ENCODE assay signal across 9 mouse cellular contexts in genomic region chr16:38132210-38132609, GRCm38 (mm10). TPM values are rescaled to one million over a fixed set of nuclear protein-coding genes. Genes with fewer than 3 reads are reported as not detected.
A peak's percentile ranks its signal among the peaks of the same experiment; 100 is the strongest.
DNase-seq lines count a peak whose midpoint lies in the region; ATAC-seq lines count a peak whose summit lies in the region.
"Had no signal": no experiment of that assay in that cellular context is flagged by ENCODE, and none has a peak within 500 bp of the region (broad histone marks: within the 10 kb centered on the region; RNA-seq: fewer than 3 reads in every experiment).

No protein-coding gene starts in this region.

- WGBS in embryonic facial prominence, embryonic 14.5 days: 71% methylated on average over 7 of the region's 7 CpGs
- 69% methylated on average over 7 of the region's 7 CpGs for WGBS in embryonic facial prominence, embryonic 10.5 days
- WGBS in hindbrain, embryonic 15.5 days: 44% methylated on average over 7 of the region's 7 CpGs
- 49% methylated on average over 7 of the region's 7 CpGs for WGBS in hindbrain, embryonic 11.5 days
- WGBS in midbrain, embryonic 13.5 days: 52% methylated on average over 7 of the region's 7 CpGs
- 53% methylated on average over 7 of the region's 7 CpGs for WGBS in midbrain, embryonic 15.5 days
- WGBS in stomach, embryonic 15.5 days: 68% methylated on average over 7 of the region's 7 CpGs

- H3K36me3 ChIP-seq in embryonic facial prominence, embryonic 14.5 days (ENCODE audit: control insufficient read depth, insufficient read depth, low read length): no peaks in the 10 kb centered on the region
- peaks cover 4% of the 10 kb centered on the region for H3K36me3 ChIP-seq in embryonic facial prominence, embryonic 10.5 days (replicated peaks)
- H3K36me3 ChIP-seq in hindbrain, embryonic 15.5 days: no peaks in the 10 kb centered on the region
- no peaks in the 10 kb centered on the region for H3K36me3 ChIP-seq in hindbrain, embryonic 11.5 days (ENCODE audit: control insufficient read depth, insufficient read depth, low read length)
- H3K36me3 ChIP-seq in midbrain, embryonic 13.5 days: no peaks in the 10 kb centered on the region
- no peaks in the 10 kb centered on the region for H3K36me3 ChIP-seq in midbrain, embryonic 15.5 days (replicated peaks)
- no peaks in the 10 kb centered on the region for H3K36me3 ChIP-seq in stomach, embryonic 15.5 days
- H3K36me3 ChIP-seq: forebrain, embryonic 12.5 days had no signal

- peaks cover 19% of the 10 kb centered on the region for H3K4me1 ChIP-seq in embryonic facial prominence, embryonic 14.5 days (ENCODE audit: control insufficient read depth, insufficient read depth, low read length)
- H3K4me1 ChIP-seq in embryonic facial prominence, embryonic 10.5 days: peaks cover 47% of the 10 kb centered on the region
- peaks cover 52% of the 10 kb centered on the region for H3K4me1 ChIP-seq in hindbrain, embryonic 15.5 days (replicated peaks)
- H3K4me1 ChIP-seq in hindbrain, embryonic 11.5 days (replicated peaks; ENCODE audit: control insufficient read depth, insufficient read depth, low read length): 0 out of 2 replicates have a peak, but pooled peaks cover 2% of the 10 kb centered on the region
- H3K4me1 ChIP-seq in midbrain, embryonic 13.5 days (replicated peaks): peaks cover 64% of the 10 kb centered on the region
- H3K4me1 ChIP-seq in midbrain, embryonic 15.5 days: peaks cover 48% of the 10 kb centered on the region
- peaks cover 19% of the 10 kb centered on the region; the same call in 1 of the 2 replicates for H3K4me1 ChIP-seq in stomach, embryonic 15.5 days

- H3K4me2 ChIP-seq in embryonic facial prominence, embryonic 14.5 days (ENCODE audit: low read depth, low read length): no peak overlapping the region
- peak overlapping the region; percentile 8; the same call in 1 of the 2 replicates for H3K4me2 ChIP-seq in hindbrain, embryonic 15.5 days
- no peak overlapping the region for H3K4me2 ChIP-seq in hindbrain, embryonic 11.5 days (replicated peaks; ENCODE audit: low read depth, low read length)
- 0 out of 2 replicates have a peak overlapping the region, but pooled peaks have one; percentile 15 for H3K4me2 ChIP-seq in midbrain, embryonic 13.5 days (replicated peaks)
- H3K4me2 ChIP-seq in midbrain, embryonic 15.5 days: no peak overlapping the region
- H3K4me2 ChIP-seq in stomach, embryonic 15.5 days: no peak overlapping the region
- H3K4me2 ChIP-seq: forebrain, embryonic 12.5 days had no signal

- H3K4me3 ChIP-seq in embryonic facial prominence, embryonic 14.5 days (ENCODE audit: low read depth, low read length): no peak overlapping the region
- no peak overlapping the region for H3K4me3 ChIP-seq in embryonic facial prominence, embryonic 10.5 days
- no peak overlapping the region for H3K4me3 ChIP-seq in hindbrain, embryonic 15.5 days
- H3K4me3 ChIP-seq in hindbrain, embryonic 11.5 days (ENCODE audit: low read depth, low read length): no peak overlapping the region
- H3K4me3 ChIP-seq in midbrain, embryonic 13.5 days (replicated peaks): no peak overlapping the region
- H3K4me3 ChIP-seq in midbrain, embryonic 15.5 days: no peak overlapping the region
- no peak overlapping the region for H3K4me3 ChIP-seq in stomach, embryonic 15.5 days (replicated peaks)
- H3K4me3 ChIP-seq: forebrain, embryonic 12.5 days had no signal

- peak overlapping the region; percentile 3; the same call in 1 of the 2 replicates for H3K27ac ChIP-seq in embryonic facial prominence, embryonic 14.5 days (replicated peaks; ENCODE audit: low read depth, low read length)
- no peak overlapping the region for H3K27ac ChIP-seq in embryonic facial prominence, embryonic 10.5 days (replicated peaks)
- H3K27ac ChIP-seq in hindbrain, embryonic 15.5 days (replicated peaks): no peak overlapping the region
- no peak overlapping the region for H3K27ac ChIP-seq in hindbrain, embryonic 11.5 days (ENCODE audit: low read depth, low read length)
- 0 out of 2 replicates have a peak overlapping the region, but pooled peaks have one; percentile 7 for H3K27ac ChIP-seq in midbrain, embryonic 13.5 days
- no peak overlapping the region for H3K27ac ChIP-seq in midbrain, embryonic 15.5 days
- peak overlapping the region; percentile 27; the same call in 1 of the 2 replicates for H3K27ac ChIP-seq in stomach, embryonic 15.5 days
- H3K27ac ChIP-seq: forebrain, embryonic 12.5 days had no signal

- no peaks in the 10 kb centered on the region for H3K27me3 ChIP-seq in embryonic facial prominence, embryonic 14.5 days (replicated peaks; ENCODE audit: control insufficient read depth, insufficient read depth, low read length)
- H3K27me3 ChIP-seq in embryonic facial prominence, embryonic 10.5 days (replicated peaks; ENCODE audit: low read depth, poor library complexity, severe bottlenecking): no peaks in the 10 kb centered on the region
- H3K27me3 ChIP-seq in hindbrain, embryonic 15.5 days: no peaks in the 10 kb centered on the region
- H3K27me3 ChIP-seq in hindbrain, embryonic 11.5 days (ENCODE audit: control insufficient read depth, insufficient read depth, low read length): no peaks in the 10 kb centered on the region
- no peaks in the 10 kb centered on the region for H3K27me3 ChIP-seq in midbrain, embryonic 13.5 days
- no peaks in the 10 kb centered on the region for H3K27me3 ChIP-seq in midbrain, embryonic 15.5 days (replicated peaks)
- H3K27me3 ChIP-seq in stomach, embryonic 15.5 days (replicated peaks): no peaks in the 10 kb centered on the region
- H3K27me3 ChIP-seq: forebrain, embryonic 12.5 days had no signal

- H3K9ac ChIP-seq in embryonic facial prominence, embryonic 14.5 days (ENCODE audit: low read depth, low read length): no peak overlapping the region
- H3K9ac ChIP-seq in hindbrain, embryonic 15.5 days: no peak overlapping the region
- H3K9ac ChIP-seq in hindbrain, embryonic 11.5 days (ENCODE audit: low read depth, low read length): no peak overlapping the region
- no peak overlapping the region for H3K9ac ChIP-seq in midbrain, embryonic 13.5 days (replicated peaks)
- H3K9ac ChIP-seq in midbrain, embryonic 15.5 days: no peak overlapping the region
- H3K9ac ChIP-seq in stomach, embryonic 15.5 days: no peak overlapping the region
- H3K9ac ChIP-seq: forebrain, embryonic 12.5 days had no signal

- DNase-seq in embryonic facial prominence, embryonic 14.5 days (ENCODE audit: low spot score): no peak
- DNase-seq in embryonic facial prominence, embryonic 10.5 days (ENCODE audit: low spot score): no peak
- DNase-seq in hindbrain, embryonic 11.5 days (ENCODE audit: low spot score): no peak
- DNase-seq in retina, postnatal 1 day: no peak

- no peak for ATAC-seq in embryonic facial prominence, embryonic 14.5 days (ENCODE audit: low read depth)
- no peak for ATAC-seq in hindbrain, embryonic 15.5 days (ENCODE audit: low FRiP score, low read depth)
- ATAC-seq in hindbrain, embryonic 11.5 days (ENCODE audit: low FRiP score): no peak
- ATAC-seq in midbrain, embryonic 13.5 days: no peak
- no peak for ATAC-seq in midbrain, embryonic 15.5 days (replicated peaks)
- no peak for ATAC-seq in stomach, embryonic 15.5 days (ENCODE audit: insufficient read depth, low FRiP score, low read depth)

- no peaks in the 10 kb centered on the region for H3K9me3 ChIP-seq in embryonic facial prominence, embryonic 14.5 days (ENCODE audit: control insufficient read depth, low read length)
- no peaks in the 10 kb centered on the region for H3K9me3 ChIP-seq in embryonic facial prominence, embryonic 10.5 days
- no peaks in the 10 kb centered on the region for H3K9me3 ChIP-seq in hindbrain, embryonic 15.5 days
- H3K9me3 ChIP-seq in hindbrain, embryonic 11.5 days (ENCODE audit: control insufficient read depth, low read length): no peaks in the 10 kb centered on the region
- H3K9me3 ChIP-seq in midbrain, embryonic 13.5 days: no peaks in the 10 kb centered on the region
- no peaks in the 10 kb centered on the region for H3K9me3 ChIP-seq in midbrain, embryonic 15.5 days
- no peaks in the 10 kb centered on the region for H3K9me3 ChIP-seq in stomach, embryonic 15.5 days
- H3K9me3 ChIP-seq: forebrain, embryonic 12.5 days had no signal

RNA-seq across cellular contexts. Expression of gene Gsk3b, which starts 43.4 kb away (rescaled TPM):
- polyA plus RNA-seq in embryonic facial prominence, embryonic 14.5 days (2014; fragmentation: Nextera tagmentation; extraction: Ambion mirVana): 54.2 and 60.3 TPM in 2 replicates
- 69.3 and 69.5 TPM in 2 replicates for polyA plus RNA-seq in embryonic facial prominence, embryonic 10.5 days (2016; fragmentation: Nextera tagmentation; extraction: Ambion mirVana)
- polyA plus RNA-seq in hindbrain, embryonic 15.5 days (2015; fragmentation: Nextera tagmentation; extraction: Ambion mirVana): 146 and 151 TPM in 2 replicates
- polyA plus RNA-seq in hindbrain, embryonic 11.5 days (2014; fragmentation: Nextera tagmentation; extraction: Ambion mirVana): 132 and 172 TPM in 2 replicates
- polyA plus RNA-seq in midbrain, embryonic 13.5 days (2015; fragmentation: Nextera tagmentation; extraction: Ambion mirVana): 170 and 172 TPM in 2 replicates
- 164 and 167 TPM in 2 replicates for polyA plus RNA-seq in midbrain, embryonic 15.5 days (2015; fragmentation: Nextera tagmentation; extraction: Ambion mirVana)
- 54.0 and 54.2 TPM in 2 replicates for polyA plus RNA-seq in stomach, embryonic 15.5 days (2015; fragmentation: Nextera tagmentation; extraction: Ambion mirVana)

Comparison
In these comparisons a context has a peak if more than half of its experiments do, and no peak if none do; other contexts are left out.
1. H3K27ac ChIP-seq: peak in embryonic facial prominence, embryonic 14.5 days (single experiment), midbrain, embryonic 13.5 days (single experiment) and stomach, embryonic 15.5 days (single experiment); none in embryonic facial prominence, embryonic 10.5 days (single experiment), hindbrain, embryonic 15.5 days (single experiment), hindbrain, embryonic 11.5 days (single experiment) and midbrain, embryonic 15.5 days (single experiment).
2. H3K4me2 ChIP-seq: peak in hindbrain, embryonic 15.5 days (single experiment) and midbrain, embryonic 13.5 days (single experiment); none in embryonic facial prominence, embryonic 14.5 days (single experiment), hindbrain, embryonic 11.5 days (single experiment), midbrain, embryonic 15.5 days (single experiment) and stomach, embryonic 15.5 days (single experiment).